Mouse (Mus musculus) cortical plate, adult 2 months (tissue): ENCODE data around the gene Cuedc1.

Experiments used
- CTCF ChIP-seq: fragments of 200-500 bp; IDR thresholded peaks from 2 replicates; pipeline ENCODE4 v1.5.1; 2011; ENCODE audit warnings: mild to moderate bottlenecking, control low read depth, low read length; ENCODE audit not compliant: insufficient read depth; ENCODE audit errors: extremely low read depth
- POLR2A ChIP-seq: fragments of 200-500 bp; IDR thresholded peaks from 2 replicates; pipeline ENCODE4 v1.6.1; 2011; ENCODE audit warnings: mild to moderate bottlenecking, low read length, control low read depth; ENCODE audit not compliant: insufficient read depth; ENCODE audit errors: extremely low read depth

GRCm38 (mm10) chr11:88076394-88076793 lies 21.5 kb upstream of the Cuedc1 start:
- TF ChIP-seq CTCF (no peak), POLR2A (no peak)
